Mouse (Mus musculus) heart, embryonic 16.5 days (tissue): ENCODE measurements at regions not wholly inside any gene's neighbourhood (a gene's known extent, or its start where the extent isn't known, plus 50 kb on each side); places are given as distances from the start of the nearest gene placed in this dataset.
A peak's percentile ranks its signal among the peaks of the same experiment; 100 is the strongest.

ENCODE experiments used
- ATAC-seq: fragments of 200-750 bp; cut with Nextera tagmentation; replicated peaks from 2 replicates; pipeline ENCODE4 v1.8.0; 2017; ENCODE audit warnings: moderate number of reproducible peaks; ENCODE audit not compliant: insufficient read depth, low FRiP score; ENCODE audit errors: extremely low read depth
- H3K27ac ChIP-seq: fragments of 300-500 bp; sonication (generic); 2 replicates; pipeline ENCODE4 v1.5.1; 2014; ENCODE audit warnings: mild to moderate bottlenecking, low read length, control low read depth, moderate library complexity
- H3K27me3 ChIP-seq: fragments of 300-500 bp; sonication (generic); 2 replicates; pipeline ENCODE4 v1.6.1; 2014; ENCODE audit warnings: low read length, mixed read lengths; ENCODE audit not compliant: control insufficient read depth, insufficient read depth
- H3K36me3 ChIP-seq: fragments of 300-500 bp; sonication (generic); 2 replicates; pipeline ENCODE4 v1.6.1; 2014; ENCODE audit not compliant: control insufficient read depth, insufficient read depth
- H3K4me1 ChIP-seq: fragments of 300-500 bp; sonication (generic); 2 replicates; pipeline ENCODE4 v1.6.1; 2014; ENCODE audit warnings: low read length, mixed read lengths; ENCODE audit not compliant: control insufficient read depth, insufficient read depth
- H3K4me2 ChIP-seq: fragments of 300-500 bp; sonication (generic); 2 replicates; pipeline ENCODE4 v1.6.1; 2014; ENCODE audit warnings: low read depth, mild to moderate bottlenecking, control low read depth, low read length
- H3K4me3 ChIP-seq: fragments of 300-500 bp; sonication (generic); 2 replicates; pipeline ENCODE4 v1.5.1; 2014; ENCODE audit warnings: mild to moderate bottlenecking, control low read depth, low read length
- H3K9ac ChIP-seq: fragments of 300-500 bp; sonication (generic); 2 replicates; pipeline ENCODE4 v1.6.1; 2014; ENCODE audit warnings: low read length, control low read depth
- H3K9me3 ChIP-seq: fragments of 300-500 bp; sonication (generic); replicated peaks from 2 replicates; pipeline ENCODE4 v1.6.1; 2016; ENCODE audit warnings: low read length; ENCODE audit not compliant: control insufficient read depth
- whole genome bisulfite sequencing: fragments of 180-500 bp; shearing (Covaris S2); extraction: QIAGEN DNeasy Blood & Tissue Kit; methylation state at CpG from one replicate; pipeline ENCODE4 v1.1.7; 2014; 5-methylcytosine and 5-hydroxymethylcytosine counted together

- Histone ChIP-seq H3K27me3 (no peaks in the 10 kb centered on the region), H3K9ac (no peak overlapping the region), H3K4me1 (no peaks in the 10 kb centered on the region), H3K27ac (no peak overlapping the region), H3K4me3 (no peak overlapping the region), H3K4me2 (no peak overlapping the region), H3K9me3 (0 out of 2 replicates have a peak, but pooled peaks cover 3% of the 10 kb centered on the region), H3K36me3 (no peaks in the 10 kb centered on the region)
- ATAC-seq, result no peak
- WGBS, result 78% methylated on average over 2 of the region's 2 CpGs
Observed at GRCm38 (mm10) chr9:59171576-59171975, 119.8 kb upstream of the Adpgk start.

- ATAC-seq, result no peak
- Histone ChIP-seq H3K4me3 (no peak overlapping the region), H3K9ac (no peak overlapping the region), H3K27ac (no peak overlapping the region), H3K4me1 (no peaks in the 10 kb centered on the region), H3K27me3 (no peaks in the 10 kb centered on the region), H3K9me3 (no peaks in the 10 kb centered on the region), H3K36me3 (no peaks in the 10 kb centered on the region), H3K4me2 (no peak overlapping the region)
- WGBS, result 63% methylated on average over 6 of the region's 6 CpGs
Observed at GRCm38 (mm10) chr9:59163390-59163976, 127.2 kb upstream of the Neo1 start.

- H3K4me2 ChIP-seq, result no peak overlapping the region
- no peak for ATAC-seq
- WGBS, result 62% methylated on average over 4 of the region's 4 CpGs
- H3K4me1 ChIP-seq, result no peaks in the 10 kb centered on the region
- H3K4me3 ChIP-seq, result no peak overlapping the region
- no peaks in the 10 kb centered on the region for H3K36me3 ChIP-seq
- no peak overlapping the region for H3K9ac ChIP-seq
- no peaks in the 10 kb centered on the region for H3K27me3 ChIP-seq
- no peaks in the 10 kb centered on the region for H3K9me3 ChIP-seq
- no peak overlapping the region for H3K27ac ChIP-seq
Observed at GRCm38 (mm10) chr9:59162954-59163353, 126.7 kb upstream of the Neo1 start.

- ATAC-seq, result no peak
- H3K27me3 ChIP-seq, result no peaks in the 10 kb centered on the region
- H3K4me2 ChIP-seq, result no peak overlapping the region
- H3K27ac ChIP-seq, result no peak overlapping the region
- 42% methylated on average over 5 of the region's 5 CpGs for WGBS
- no peaks in the 10 kb centered on the region for H3K4me1 ChIP-seq
- H3K9ac ChIP-seq, result no peak overlapping the region
- H3K4me3 ChIP-seq, result no peak overlapping the region
- no peaks in the 10 kb centered on the region for H3K9me3 ChIP-seq
- H3K36me3 ChIP-seq, result no peaks in the 10 kb centered on the region
Observed at GRCm38 (mm10) chr9:59157663-59158062, 121.4 kb upstream of the Neo1 start.

GRCm38 (mm10) chr9:59153945-59154344 is 117.7 kb upstream of the Neo1 start:
- Histone ChIP-seq H3K4me2 (no peak overlapping the region), H3K36me3 (no peaks in the 10 kb centered on the region), H3K27ac (no peak overlapping the region), H3K4me3 (no peak overlapping the region), H3K9me3 (no peaks in the 10 kb centered on the region), H3K4me1 (no peaks in the 10 kb centered on the region), H3K27me3 (no peaks in the 10 kb centered on the region), H3K9ac (no peak overlapping the region)
- no peak; the same call in 1 of the 2 replicates for ATAC-seq
- 30% methylated on average over 3 of the region's 3 CpGs for WGBS

- Histone ChIP-seq H3K27ac (no peak overlapping the region), H3K36me3 (no peaks in the 10 kb centered on the region), H3K9me3 (no peaks in the 10 kb centered on the region), H3K4me3 (no peak overlapping the region), H3K27me3 (no peaks in the 10 kb centered on the region), H3K4me2 (no peak overlapping the region), H3K9ac (no peak overlapping the region), H3K4me1 (no peaks in the 10 kb centered on the region)
- ATAC-seq, result no peak
- 59% methylated on average over 5 of the region's 5 CpGs for WGBS
Observed at GRCm38 (mm10) chr9:59153126-59153525, 116.9 kb upstream of the Neo1 start.

- H3K4me2 ChIP-seq, result no peak overlapping the region
- no peaks in the 10 kb centered on the region for H3K9me3 ChIP-seq
- ATAC-seq, result no peak
- H3K9ac ChIP-seq, result no peak overlapping the region
- H3K27ac ChIP-seq, result no peak overlapping the region
- no peaks in the 10 kb centered on the region for H3K27me3 ChIP-seq
- H3K36me3 ChIP-seq, result no peaks in the 10 kb centered on the region
- no peaks in the 10 kb centered on the region for H3K4me1 ChIP-seq
- WGBS, result 63% methylated on average over 3 of the region's 3 CpGs
- no peak overlapping the region for H3K4me3 ChIP-seq
Observed at GRCm38 (mm10) chr9:59144256-59144800, 108.1 kb upstream of the Neo1 start.

GRCm38 (mm10) chr9:59143610-59144009 is 107.4 kb upstream of the Neo1 start:
- no peaks in the 10 kb centered on the region for H3K36me3 ChIP-seq
- ATAC-seq, result no peak
- H3K4me2 ChIP-seq, result no peak overlapping the region
- H3K9ac ChIP-seq, result no peak overlapping the region
- no peaks in the 10 kb centered on the region for H3K4me1 ChIP-seq
- no peaks in the 10 kb centered on the region for H3K27me3 ChIP-seq
- no peak overlapping the region for H3K27ac ChIP-seq
- 76% methylated on average over 4 of the region's 4 CpGs for WGBS
- H3K9me3 ChIP-seq, result no peaks in the 10 kb centered on the region
- H3K4me3 ChIP-seq, result no peak overlapping the region

- Histone ChIP-seq H3K4me3 (peak overlapping the region; percentile 23), H3K36me3 (no peaks in the 10 kb centered on the region), H3K27ac (peak overlapping the region; percentile 63), H3K9me3 (no peaks in the 10 kb centered on the region), H3K4me1 (peaks cover 14% of the 10 kb centered on the region), H3K9ac (peak overlapping the region; percentile 25), H3K27me3 (no peaks in the 10 kb centered on the region), H3K4me2 (peak overlapping the region; percentile 43)
- peak; percentile 67 for ATAC-seq
- 30% methylated on average over 15 of the region's 15 CpGs for WGBS
Observed at GRCm38 (mm10) chr9:59134171-59135041, 98.2 kb upstream of the Neo1 start.
